Mouse (Mus musculus): ENCODE results near the gene Galnt13.

DNA sequence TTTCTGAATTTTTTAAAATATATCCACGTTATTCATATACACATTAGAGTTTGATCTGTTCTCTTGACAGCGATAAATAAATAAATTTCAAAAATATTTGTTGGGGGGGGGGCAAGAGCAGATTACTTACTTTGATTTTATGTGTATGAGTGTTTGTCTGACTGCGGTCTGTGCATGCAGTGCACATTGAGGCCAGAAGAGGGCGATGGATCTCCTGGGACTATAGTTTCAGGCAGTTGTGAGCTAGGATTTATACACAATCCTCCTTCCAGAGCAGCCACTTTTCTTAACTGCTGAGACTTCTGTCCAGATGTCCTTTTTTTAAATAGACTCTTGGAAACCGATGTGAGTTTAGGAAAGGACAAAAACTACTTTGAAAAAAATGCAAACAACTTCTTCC lies 665.2 kb downstream of the Galnt13 start:
- TF ChIP-seq POLR2A (IDR thresholded peaks at IDR 0.05; ENCODE audit: low read depth, low read length) (no peak), CTCF (IDR thresholded peaks at IDR 0.05; ENCODE audit: extremely low read depth, insufficient read depth, insufficient read length, insufficient replicate concordance) (no peak)

Data from spleen, adult 2 months (tissue).